Mouse (Mus musculus) heart, embryonic 16.5 days (tissue): ENCODE results near the gene Plekhg6. TPM values are rescaled to one million over a fixed set of nuclear protein-coding genes. Genes with fewer than 3 reads are reported as not detected.

Source experiments
- ATAC-seq: fragments of 200-750 bp; cut with Nextera tagmentation; replicated peaks from 2 replicates; pipeline ENCODE4 v1.8.0; 2017; ENCODE audit warnings: moderate number of reproducible peaks; ENCODE audit not compliant: insufficient read depth, low FRiP score; ENCODE audit errors: extremely low read depth
- H3K27ac ChIP-seq: fragments of 300-500 bp; sonication (generic); 2 replicates; pipeline ENCODE4 v1.5.1; 2014; ENCODE audit warnings: mild to moderate bottlenecking, low read length, control low read depth, moderate library complexity
- H3K27me3 ChIP-seq: fragments of 300-500 bp; sonication (generic); 2 replicates; pipeline ENCODE4 v1.6.1; 2014; ENCODE audit warnings: low read length, mixed read lengths; ENCODE audit not compliant: control insufficient read depth, insufficient read depth
- H3K36me3 ChIP-seq: fragments of 300-500 bp; sonication (generic); 2 replicates; pipeline ENCODE4 v1.6.1; 2014; ENCODE audit not compliant: control insufficient read depth, insufficient read depth
- H3K4me1 ChIP-seq: fragments of 300-500 bp; sonication (generic); 2 replicates; pipeline ENCODE4 v1.6.1; 2014; ENCODE audit warnings: low read length, mixed read lengths; ENCODE audit not compliant: control insufficient read depth, insufficient read depth
- H3K4me2 ChIP-seq: fragments of 300-500 bp; sonication (generic); 2 replicates; pipeline ENCODE4 v1.6.1; 2014; ENCODE audit warnings: low read depth, mild to moderate bottlenecking, control low read depth, low read length
- H3K4me3 ChIP-seq: fragments of 300-500 bp; sonication (generic); 2 replicates; pipeline ENCODE4 v1.5.1; 2014; ENCODE audit warnings: mild to moderate bottlenecking, control low read depth, low read length
- H3K9ac ChIP-seq: fragments of 300-500 bp; sonication (generic); 2 replicates; pipeline ENCODE4 v1.6.1; 2014; ENCODE audit warnings: low read length, control low read depth
- H3K9me3 ChIP-seq: fragments of 300-500 bp; sonication (generic); replicated peaks from 2 replicates; pipeline ENCODE4 v1.6.1; 2016; ENCODE audit warnings: low read length; ENCODE audit not compliant: control insufficient read depth
- WGBS: fragments of 180-500 bp; shearing (Covaris S2); extraction: QIAGEN DNeasy Blood & Tissue Kit; methylation state at CpG from one replicate; pipeline ENCODE4 v1.1.7; 2014; 5-methylcytosine and 5-hydroxymethylcytosine counted together
- polyA plus RNA-seq: library from polyadenylated mRNA; unstranded; fragments of >200 nt; fragmentation: Nextera tagmentation; extraction: Ambion mirVana; gene quantifications from 2 replicates; pipeline ENCODE4 v1.2.1, GENCODE M21; 2015

The Plekhg6 gene
- polyA plus RNA-seq, 1 experiment from 2014 or later = 0.41 TPM

GRCm38 (mm10) chr6:125314746-125315145, 65.8 kb downstream of the Plekhg6 start:
- no peaks in the 10 kb centered on the region for H3K9me3 ChIP-seq
- peaks cover 10% of the 10 kb centered on the region; the same call in 1 of the 2 replicates for H3K36me3 ChIP-seq
- no peak overlapping the region for H3K4me2 ChIP-seq
- no peak overlapping the region for H3K4me3 ChIP-seq
- peaks cover 26% of the 10 kb centered on the region for H3K4me1 ChIP-seq
- 83% methylated on average over 6 of the region's 6 CpGs for WGBS
- H3K27ac ChIP-seq = no peak overlapping the region; the same call in 1 of the 2 replicates
- no peaks in the 10 kb centered on the region for H3K27me3 ChIP-seq
- H3K9ac ChIP-seq = no peak overlapping the region
- ATAC-seq = no peak

GRCm38 (mm10) chr6:125314231-125314563, 66.4 kb downstream of the Plekhg6 start:
- peaks cover 26% of the 10 kb centered on the region for H3K4me1 ChIP-seq
- ATAC-seq = peak; percentile 14; the same call in 1 of the 2 replicates
- peak overlapping the region; percentile 80 for H3K4me2 ChIP-seq
- no peaks in the 10 kb centered on the region for H3K27me3 ChIP-seq
- H3K27ac ChIP-seq = peak overlapping the region; percentile 84
- H3K36me3 ChIP-seq = peaks cover 13% of the 10 kb centered on the region; the same call in 1 of the 2 replicates
- H3K4me3 ChIP-seq = peak overlapping the region; percentile 70
- peak overlapping the region; percentile 95 for H3K9ac ChIP-seq
- no peaks in the 10 kb centered on the region for H3K9me3 ChIP-seq
- WGBS = 64% methylated on average over 7 of the region's 7 CpGs

- Histone ChIP-seq H3K9ac (peak within 1 kb of the TSS; percentile 95), H3K9me3 (no peaks in the 10 kb centered on the region), H3K27ac (peak within 1 kb of the TSS; percentile 84), H3K4me1 (peaks cover 28% of the 10 kb centered on the region), H3K4me2 (peak within 1 kb of the TSS; percentile 80), H3K27me3 (no peaks in the 10 kb centered on the region), H3K36me3 (peaks cover 15% of the 10 kb centered on the region), H3K4me3 (peak within 1 kb of the TSS; percentile 70)
- peak; percentile 93 for ATAC-seq
- WGBS = 2% methylated on average over 43 of the region's 46 CpGs
Observed at GRCm38 (mm10) chr6:125313546-125314230, 66.9 kb downstream of the Plekhg6 start, which contains the start of gene Ltbr. TSS of gene Ltbr (minus strand) at chr6:125313885.

Other genes with a start within 250 kb of the Plekhg6 start
- gene Nop2, start 248.9 kb downstream of the Plekhg6 start, polyA plus RNA-seq = 45.0 and 45.8 TPM in 2 replicates
- gene Iffo1, start 235.6 kb downstream of the Plekhg6 start, polyA plus RNA-seq = 11.7 and 13.2 TPM in 2 replicates
- 3,677 and 4,254 TPM in 2 replicates for gene Gapdh, start 214.3 kb downstream of the Plekhg6 start, polyA plus RNA-seq
- gene Ncapd2, start 189.1 kb downstream of the Plekhg6 start, polyA plus RNA-seq = 97.4 and 99.3 TPM in 2 replicates
- gene Mrpl51, start 189.0 kb downstream of the Plekhg6 start, polyA plus RNA-seq = 270 and 281 TPM in 2 replicates
- gene Vamp1, start 165.2 kb downstream of the Plekhg6 start, polyA plus RNA-seq = 7.0 and 8.4 TPM in 2 replicates
- gene Tapbpl, start 148.9 kb downstream of the Plekhg6 start, polyA plus RNA-seq = 7.4 and 9.1 TPM in 2 replicates
- gene Cd27, start 143.8 kb downstream of the Plekhg6 start, polyA plus RNA-seq = 7.9 and 18.5 TPM in 2 replicates
- gene Tuba3a, start 94.8 kb downstream of the Plekhg6 start, polyA plus RNA-seq = not detected in 2 replicates
- 43.0 and 51.4 TPM in 2 replicates for gene Ltbr, start 66.9 kb downstream of the Plekhg6 start, polyA plus RNA-seq
- gene Scnn1a, start 60.1 kb downstream of the Plekhg6 start, polyA plus RNA-seq = 2.6 and 2.9 TPM in 2 replicates
- 54.2 and 54.8 TPM in 2 replicates for gene Tnfrsf1a, start 31.4 kb downstream of the Plekhg6 start, polyA plus RNA-seq
- gene Cd9, start 114.0 kb upstream of the Plekhg6 start, polyA plus RNA-seq = 94.4 and 115 TPM in 2 replicates
- gene Vwf, start 166.0 kb upstream of the Plekhg6 start, polyA plus RNA-seq = 26.3 and 27.1 TPM in 2 replicates